Mouse (Mus musculus) thymus, adult 2 months (tissue): ENCODE data around the gene C9orf72.

Experiments used
- CTCF ChIP-seq: fragments of 200-500 bp; IDR thresholded peaks from 2 replicates; pipeline ENCODE4 v1.5.1; 2012; ENCODE audit warnings: mild to moderate bottlenecking, control low read depth, low read length, moderate library complexity, borderline replicate concordance; ENCODE audit not compliant: control insufficient read depth, poor library complexity, insufficient read depth; ENCODE audit errors: extremely low read depth
- POLR2A ChIP-seq: fragments of 200-500 bp; IDR thresholded peaks from 2 replicates; pipeline ENCODE4 v1.6.1; 2012; ENCODE audit warnings: mild to moderate bottlenecking, low read length, control low read depth, moderate library complexity; ENCODE audit not compliant: control insufficient read depth, poor library complexity, insufficient read depth; ENCODE audit errors: extremely low read depth

- no peak for TF ChIP-seq CTCF
- no peak for TF ChIP-seq POLR2A
These were observed 47.9 kb downstream of the C9orf72 start for GRCm38 (mm10) chr4:35177926-35178645.
